Mouse (Mus musculus): ENCODE data around the gene Cytl1. TPM values are rescaled to one million over a fixed set of nuclear protein-coding genes. Genes with fewer than 3 reads are reported as not detected.

Gene Cytl1
- polyA plus RNA-seq, 1 experiment = 3.7 TPM

DNA sequence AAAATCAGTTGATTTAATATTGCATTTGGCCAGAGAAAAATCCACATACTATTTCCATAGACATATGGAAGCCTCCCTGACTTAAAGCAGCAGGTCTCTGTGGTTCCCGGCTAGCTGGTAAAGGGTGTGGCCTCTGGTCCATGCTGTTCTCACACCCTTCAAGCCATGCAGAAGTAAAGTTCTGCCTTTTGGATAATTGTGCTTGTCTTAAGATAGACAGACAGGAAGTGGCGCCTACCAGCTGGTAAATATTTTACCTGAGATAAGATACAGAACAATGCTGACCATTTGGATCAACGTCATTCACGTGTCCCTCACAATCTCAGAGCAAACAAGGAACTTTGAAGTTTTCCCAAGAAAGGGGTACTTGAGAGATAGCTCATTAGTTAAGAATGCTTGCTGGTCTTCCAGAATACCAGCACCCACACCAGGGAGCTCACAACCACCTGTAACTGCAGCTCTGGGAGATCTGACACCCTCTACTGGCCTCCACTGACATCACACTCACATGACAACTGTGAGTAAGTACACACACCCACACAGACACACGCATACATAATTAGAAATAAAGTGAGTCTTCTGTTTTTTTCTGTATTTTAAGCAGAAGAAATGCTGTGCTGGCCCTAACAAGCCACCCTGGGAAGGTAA lies 25.9 kb upstream of the Cytl1 start:
- DNase-seq = no peak
- Histone ChIP-seq H3K27me3 (replicated peaks; ENCODE audit: control insufficient read depth, insufficient read depth, low read length) (no peaks in the 10 kb centered on the region), H3K27ac (ENCODE audit: insufficient read depth, low read depth, low read length) (no peak overlapping the region), H3K36me3 (ENCODE audit: control insufficient read depth, insufficient read depth, low read length) (no peaks in the 10 kb centered on the region), H3K4me3 (ENCODE audit: insufficient read depth, low read depth, low read length) (no peak overlapping the region), H3K4me1 (ENCODE audit: control insufficient read depth, insufficient read depth, low read length) (no peaks in the 10 kb centered on the region)
- 88% methylated on average over 5 of the region's 5 CpGs for WGBS
- TF ChIP-seq POLR2A (IDR thresholded peaks at IDR 0.05; ENCODE audit: low read depth, low read length) (no peak), CTCF (conservative IDR thresholded peaks at IDR 0.05; ENCODE audit: insufficient read depth, insufficient read length, low read depth, low read length) (no peak)

DNA sequence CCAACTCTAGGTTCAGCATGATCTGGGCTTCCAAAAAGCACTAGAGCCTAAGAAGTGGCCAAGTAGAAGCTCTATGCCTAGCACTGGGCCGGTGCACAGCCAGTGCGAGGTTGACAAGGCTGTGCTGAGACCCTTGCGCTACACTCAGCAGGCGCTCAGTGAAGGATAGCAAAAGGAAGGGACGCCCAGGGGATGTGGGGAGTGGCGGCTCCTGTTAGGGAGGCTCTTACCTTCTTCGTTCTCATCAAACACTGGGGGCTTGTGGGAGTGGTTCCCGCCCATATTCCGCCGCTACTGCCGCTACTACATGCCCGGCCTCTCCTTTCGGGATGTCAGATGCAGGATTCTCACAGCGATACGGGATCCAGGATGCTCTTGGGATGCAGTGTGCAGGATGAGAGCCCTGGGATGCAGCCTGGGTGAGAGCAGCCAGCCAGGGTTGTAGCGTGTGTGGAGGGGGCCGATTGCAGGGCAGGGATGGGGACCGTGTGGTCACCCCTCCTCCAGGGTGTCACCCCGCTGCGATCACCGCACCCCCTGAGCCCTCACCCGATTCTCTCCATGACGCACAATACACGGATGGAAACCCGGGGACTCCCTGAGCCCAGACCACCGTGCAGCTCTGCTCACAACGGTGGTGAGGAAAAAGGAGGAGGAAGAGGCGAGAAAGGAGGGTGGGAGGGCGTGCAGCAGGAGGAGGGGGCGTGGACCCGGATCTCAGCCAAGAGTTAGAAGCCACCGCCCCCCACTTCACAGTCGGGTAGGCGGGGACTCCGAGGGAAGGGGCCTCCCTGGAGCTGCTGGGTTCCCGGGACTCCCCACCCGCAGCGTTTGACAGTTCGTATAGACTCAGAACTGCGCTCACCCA lies 18.6 kb upstream of the Cytl1 start, which contains the start of gene Stk32b:
Gene Stk32b, minus strand, starts transcription at position 667 of the 868 bp plus-strand sequence.
- WGBS = 3% methylated on average over 40 of the region's 40 CpGs
- peak; percentile 32 for DNase-seq
- Histone ChIP-seq H3K36me3 (ENCODE audit: control insufficient read depth, insufficient read depth, low read length) (no peaks in the 10 kb centered on the region), H3K27ac (ENCODE audit: insufficient read depth, low read depth, low read length) (peak within 1 kb of the TSS; percentile 49), H3K27me3 (replicated peaks; ENCODE audit: control insufficient read depth, insufficient read depth, low read length) (no peaks in the 10 kb centered on the region; the same call in 1 of the 2 replicates), H3K4me3 (ENCODE audit: insufficient read depth, low read depth, low read length) (peak within 1 kb of the TSS; percentile 58), H3K4me1 (ENCODE audit: control insufficient read depth, insufficient read depth, low read length) (no peaks in the 10 kb centered on the region)
- TF ChIP-seq POLR2A (IDR thresholded peaks at IDR 0.05; ENCODE audit: low read depth, low read length) (no peak), CTCF (conservative IDR thresholded peaks at IDR 0.05; ENCODE audit: insufficient read depth, insufficient read length, low read depth, low read length) (no peak)

- peak; percentile 74 for TF ChIP-seq CTCF (conservative IDR thresholded peaks at IDR 0.05; ENCODE audit: insufficient read depth, insufficient read length, low read depth, low read length)
- no peak for TF ChIP-seq POLR2A (IDR thresholded peaks at IDR 0.05; ENCODE audit: low read depth, low read length)
- H3K27ac ChIP-seq (ENCODE audit: insufficient read depth, low read depth, low read length) = no peak overlapping the region
- H3K27me3 ChIP-seq (replicated peaks; ENCODE audit: control insufficient read depth, insufficient read depth, low read length) = no peaks in the 10 kb centered on the region; the same call in 1 of the 2 replicates
- H3K4me3 ChIP-seq (ENCODE audit: insufficient read depth, low read depth, low read length) = peak overlapping the region; percentile 58
- no peaks in the 10 kb centered on the region for H3K4me1 ChIP-seq (ENCODE audit: control insufficient read depth, insufficient read depth, low read length)
- peak; percentile 73 for DNase-seq
- H3K36me3 ChIP-seq (ENCODE audit: control insufficient read depth, insufficient read depth, low read length) = no peaks in the 10 kb centered on the region
- WGBS = under 1% methylated on average over 14 of the region's 14 CpGs
Observed at GRCm38 (mm10) chr5:37717384-37717963, 17.8 kb upstream of the Cytl1 start.

DNA sequence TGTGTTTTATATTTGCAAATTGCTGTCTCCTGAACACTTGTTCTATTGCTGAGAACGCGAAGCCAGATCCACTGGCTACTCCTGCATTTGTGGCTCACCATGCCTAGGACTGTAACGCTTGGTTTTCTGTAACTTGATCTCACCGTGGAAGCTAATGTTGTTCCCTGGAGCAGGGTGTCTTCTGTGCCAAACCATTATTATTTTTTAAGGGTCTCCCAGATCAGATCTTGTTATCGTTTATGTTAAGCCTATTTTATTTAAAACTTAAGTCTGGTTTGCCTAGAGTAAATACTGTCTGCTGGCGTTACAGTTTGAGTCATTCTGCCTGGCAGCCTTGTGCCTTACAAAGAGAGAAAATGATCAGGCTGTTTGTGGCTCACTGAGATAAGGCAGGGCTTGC lies 14.6 kb upstream of the Cytl1 start:
- 16% methylated on average over 6 of the region's 6 CpGs for WGBS
- H3K36me3 ChIP-seq (ENCODE audit: control insufficient read depth, insufficient read depth, low read length) = no peaks in the 10 kb centered on the region
- H3K4me1 ChIP-seq (ENCODE audit: control insufficient read depth, insufficient read depth, low read length) = no peaks in the 10 kb centered on the region
- H3K4me3 ChIP-seq (ENCODE audit: insufficient read depth, low read depth, low read length) = no peak overlapping the region
- H3K27me3 ChIP-seq (replicated peaks; ENCODE audit: control insufficient read depth, insufficient read depth, low read length) = no peaks in the 10 kb centered on the region; the same call in 1 of the 2 replicates
- DNase-seq = no peak
- H3K27ac ChIP-seq (ENCODE audit: insufficient read depth, low read depth, low read length) = no peak overlapping the region
- TF ChIP-seq POLR2A (IDR thresholded peaks at IDR 0.05; ENCODE audit: low read depth, low read length) (no peak), CTCF (conservative IDR thresholded peaks at IDR 0.05; ENCODE audit: insufficient read depth, insufficient read length, low read depth, low read length) (no peak)

DNA sequence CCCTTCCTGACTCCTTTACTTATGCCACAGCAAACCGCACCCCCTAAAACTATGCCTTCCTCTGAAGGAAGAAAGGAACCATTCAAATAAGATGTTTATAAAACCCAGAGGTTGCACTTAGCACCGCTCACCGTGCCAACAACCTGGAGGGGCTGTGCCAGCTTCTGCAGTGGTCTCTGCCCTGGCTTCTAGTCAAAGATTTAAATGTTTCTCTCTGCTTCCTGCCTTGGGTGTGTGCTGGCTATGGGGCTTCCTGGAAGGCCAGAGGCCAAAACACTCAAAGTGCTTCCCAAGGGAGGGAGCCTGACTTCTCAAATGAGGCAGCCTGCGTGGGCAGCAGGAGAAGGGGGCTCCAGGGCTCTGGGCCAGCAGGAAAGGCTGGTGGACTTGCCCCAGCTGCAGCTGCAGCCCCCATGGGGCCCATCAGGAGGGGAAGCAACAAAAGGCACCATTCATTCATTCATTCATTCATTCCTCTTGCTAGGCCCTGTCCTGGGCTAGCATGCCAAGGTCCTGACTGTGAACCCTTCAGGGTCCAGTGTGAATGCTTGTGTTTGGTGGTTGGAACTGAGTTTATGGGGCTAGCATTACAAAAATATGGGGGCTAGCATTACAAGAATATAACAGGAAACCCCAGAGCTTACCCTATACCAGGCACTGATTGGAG lies 10.0 kb upstream of the Cytl1 start:
- no peak overlapping the region for H3K27ac ChIP-seq (ENCODE audit: insufficient read depth, low read depth, low read length)
- 79% methylated on average over 4 of the region's 4 CpGs for WGBS
- no peaks in the 10 kb centered on the region for H3K36me3 ChIP-seq (ENCODE audit: control insufficient read depth, insufficient read depth, low read length)
- H3K27me3 ChIP-seq (replicated peaks; ENCODE audit: control insufficient read depth, insufficient read depth, low read length) = no peaks in the 10 kb centered on the region
- H3K4me1 ChIP-seq (ENCODE audit: control insufficient read depth, insufficient read depth, low read length) = no peaks in the 10 kb centered on the region
- TF ChIP-seq POLR2A (IDR thresholded peaks at IDR 0.05; ENCODE audit: low read depth, low read length) (no peak), CTCF (conservative IDR thresholded peaks at IDR 0.05; ENCODE audit: insufficient read depth, insufficient read length, low read depth, low read length) (no peak)
- H3K4me3 ChIP-seq (ENCODE audit: insufficient read depth, low read depth, low read length) = no peak overlapping the region
- no peak for DNase-seq

- TF ChIP-seq POLR2A (IDR thresholded peaks at IDR 0.05; ENCODE audit: low read depth, low read length) (no peak), CTCF (conservative IDR thresholded peaks at IDR 0.05; ENCODE audit: insufficient read depth, insufficient read length, low read depth, low read length) (no peak)
- 93% methylated on average over 2 of the region's 2 CpGs for WGBS
- Histone ChIP-seq H3K27ac (ENCODE audit: insufficient read depth, low read depth, low read length) (no peak overlapping the region), H3K4me1 (ENCODE audit: control insufficient read depth, insufficient read depth, low read length) (no peaks in the 10 kb centered on the region), H3K27me3 (replicated peaks; ENCODE audit: control insufficient read depth, insufficient read depth, low read length) (no peaks in the 10 kb centered on the region), H3K36me3 (ENCODE audit: control insufficient read depth, insufficient read depth, low read length) (no peaks in the 10 kb centered on the region), H3K4me3 (ENCODE audit: insufficient read depth, low read depth, low read length) (no peak overlapping the region)
- no peak for DNase-seq
Observed at GRCm38 (mm10) chr5:37730781-37731180, 4.5 kb upstream of the Cytl1 start.

All from kidney, adult 2 months (tissue).